Comparison of ENCODE assay signal across 33 mouse cellular contexts in the genomic region with DNA sequence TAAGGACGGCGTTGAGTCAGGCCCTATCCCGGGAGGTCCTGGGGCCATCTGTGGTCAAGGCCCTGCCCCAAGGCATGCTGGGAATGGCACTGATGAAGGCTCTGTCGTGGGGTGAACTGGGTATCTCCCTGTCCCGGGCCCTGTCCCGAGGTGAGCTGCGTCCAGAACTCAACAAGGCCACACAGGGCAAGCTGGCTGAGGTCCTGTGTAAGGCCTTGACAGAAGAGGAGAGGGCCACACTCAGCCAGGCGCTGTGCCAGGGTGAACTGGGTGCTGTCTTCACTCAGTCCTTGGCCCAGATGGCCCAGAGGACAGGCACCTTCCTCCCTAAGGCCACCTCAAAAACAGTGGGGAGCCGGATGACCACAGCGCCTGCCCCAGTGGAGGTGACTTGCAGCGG. TPM values are rescaled to one million over a fixed set of nuclear protein-coding genes. Genes with fewer than 3 reads are reported as not detected.
DNase-seq lines count a peak whose midpoint lies in the region; ATAC-seq and TF ChIP-seq lines count a peak whose summit lies in the region.
"Had no signal": no experiment of that assay in that cellular context is flagged by ENCODE, and none has a peak within 500 bp of the region (broad histone marks: within the 10 kb centered on the region; RNA-seq: fewer than 3 reads in every experiment).

No protein-coding gene starts in this region.

- no peak overlapping the region for H3K27ac ChIP-seq in embryonic facial prominence, embryonic 13.5 days
- no peak overlapping the region for H3K27ac ChIP-seq in embryonic facial prominence, embryonic 10.5 days (replicated peaks)
- H3K27ac ChIP-seq in heart, postnatal 0 days (ENCODE audit: low read depth) = no peak overlapping the region
- no peak overlapping the region for H3K27ac ChIP-seq in heart, embryonic 12.5 days (ENCODE audit: poor library complexity, severe bottlenecking)
- H3K27ac ChIP-seq: forebrain, embryonic 13.5 days; heart, embryonic 15.5 days; hindbrain, embryonic 12.5 days; hindbrain, postnatal 0 days; intestine, embryonic 15.5 days; limb, embryonic 12.5 days; liver, embryonic 15.5 days; neural tube, embryonic 15.5 days had no signal

- H3K9ac ChIP-seq in embryonic facial prominence, embryonic 13.5 days = 0 out of 2 replicates have a peak overlapping the region, but pooled peaks have one; percentile 46
- no peak overlapping the region for H3K9ac ChIP-seq in heart, postnatal 0 days (replicated peaks; ENCODE audit: low read depth, low read length)
- no peak overlapping the region for H3K9ac ChIP-seq in heart, embryonic 12.5 days
- H3K9ac ChIP-seq: forebrain, embryonic 13.5 days; heart, embryonic 15.5 days; hindbrain, embryonic 12.5 days; intestine, embryonic 15.5 days; limb, embryonic 12.5 days; liver, embryonic 15.5 days; lung, embryonic 14.5 days; neural tube, embryonic 15.5 days had no signal

- TF ChIP-seq EP300 in heart, postnatal 0 days (IDR thresholded peaks at IDR 0.05; ENCODE audit: low read depth) = no peak

- ATAC-seq in embryonic facial prominence, embryonic 13.5 days (ENCODE audit: insufficient number of reproducible peaks, insufficient read depth, low FRiP score, low TSS enrichment, low read depth) = no peak
- ATAC-seq in heart, postnatal 0 days (ENCODE audit: insufficient read depth, low read depth) = peak; percentile 15; the same call in 1 of the 2 replicates
- no peak for ATAC-seq in heart, embryonic 12.5 days (ENCODE audit: insufficient number of reproducible peaks, low FRiP score)
- ATAC-seq: CD4-positive, CD25-positive, alpha-beta regulatory T cell, adult 4 months; forebrain, embryonic 13.5 days; hindbrain, postnatal 0 days; intestine, embryonic 15.5 days had no signal

- WGBS in embryonic facial prominence, embryonic 13.5 days = 84% methylated on average over 11 of the region's 11 CpGs
- WGBS in embryonic facial prominence, embryonic 10.5 days = 86% methylated on average over 11 of the region's 11 CpGs
- WGBS in heart, postnatal 0 days = 80% methylated on average over 11 of the region's 11 CpGs
- WGBS in heart, embryonic 12.5 days = 79% methylated on average over 11 of the region's 11 CpGs

- H3K4me2 ChIP-seq in embryonic facial prominence, embryonic 13.5 days = no peak overlapping the region
- H3K4me2 ChIP-seq in heart, postnatal 0 days (ENCODE audit: low read depth, low read length) = no peak overlapping the region
- no peak overlapping the region for H3K4me2 ChIP-seq in heart, embryonic 12.5 days
- H3K4me2 ChIP-seq: forebrain, embryonic 13.5 days; heart, embryonic 15.5 days; hindbrain, embryonic 12.5 days; intestine, embryonic 15.5 days; limb, embryonic 12.5 days; liver, embryonic 15.5 days; lung, embryonic 14.5 days; neural tube, embryonic 15.5 days had no signal

- no peak for TF ChIP-seq CTCF in heart, postnatal 0 days (IDR thresholded peaks at IDR 0.05; ENCODE audit: low read depth)

- H3K36me3 ChIP-seq in embryonic facial prominence, embryonic 13.5 days = no peaks in the 10 kb centered on the region
- no peaks in the 10 kb centered on the region for H3K36me3 ChIP-seq in embryonic facial prominence, embryonic 10.5 days (replicated peaks)
- no peaks in the 10 kb centered on the region for H3K36me3 ChIP-seq in heart, postnatal 0 days (replicated peaks; ENCODE audit: control insufficient read depth, insufficient read depth, low read length)
- H3K36me3 ChIP-seq in heart, embryonic 12.5 days = no peaks in the 10 kb centered on the region
- H3K36me3 ChIP-seq: heart, embryonic 15.5 days; intestine, embryonic 15.5 days; limb, embryonic 12.5 days; liver, embryonic 15.5 days; neural tube, embryonic 15.5 days had no signal

- H3K9me3 ChIP-seq in embryonic facial prominence, embryonic 13.5 days = no peaks in the 10 kb centered on the region
- no peaks in the 10 kb centered on the region for H3K9me3 ChIP-seq in embryonic facial prominence, embryonic 10.5 days
- H3K9me3 ChIP-seq in heart, postnatal 0 days (replicated peaks; ENCODE audit: control insufficient read depth, low read length) = no peaks in the 10 kb centered on the region
- no peaks in the 10 kb centered on the region for H3K9me3 ChIP-seq in heart, embryonic 12.5 days (replicated peaks)
- H3K9me3 ChIP-seq: forebrain, embryonic 13.5 days; heart, embryonic 15.5 days; hindbrain, embryonic 12.5 days; intestine, embryonic 15.5 days; liver, embryonic 15.5 days; neural tube, embryonic 15.5 days had no signal

- H3K4me3 ChIP-seq in embryonic facial prominence, embryonic 13.5 days = no peak overlapping the region
- H3K4me3 ChIP-seq in embryonic facial prominence, embryonic 10.5 days = no peak overlapping the region
- no peak overlapping the region for H3K4me3 ChIP-seq in heart, postnatal 0 days (ENCODE audit: low read depth, low read length)
- H3K4me3 ChIP-seq in heart, embryonic 12.5 days = no peak overlapping the region
- H3K4me3 ChIP-seq: erythroblast, embryonic 14.5 days; forebrain, embryonic 13.5 days; heart, embryonic 15.5 days; hindbrain, embryonic 12.5 days; intestine, embryonic 15.5 days; limb, embryonic 12.5 days; liver, embryonic 15.5 days; neural tube, embryonic 15.5 days had no signal

- DNase-seq in embryonic facial prominence, embryonic 10.5 days (ENCODE audit: low spot score) = no peak
- no peak for DNase-seq in heart, postnatal 0 days (ENCODE audit: low spot score)
- DNase-seq in adrenal gland, postnatal 14 days = peak; percentile 83
- no peak for DNase-seq in retina, embryonic 14.5 days (ENCODE audit: low spot score)
- no peak for DNase-seq in left cerebral cortex, adult 8-10 months (ENCODE audit: low spot score in 2 of 2)
- DNase-seq: embryo, embryonic 11 days; kidney, adult 9 months; kidney, postnatal 10 days; lung, embryonic 14.5 days; lung, postnatal 14 days; midbrain, embryonic 14.5 days; right cerebral cortex, postnatal 4 days; thymus, postnatal 4 days had no signal

- no peaks in the 10 kb centered on the region for H3K4me1 ChIP-seq in embryonic facial prominence, embryonic 13.5 days
- peaks cover 6% of the 10 kb centered on the region for H3K4me1 ChIP-seq in embryonic facial prominence, embryonic 10.5 days
- no peaks in the 10 kb centered on the region for H3K4me1 ChIP-seq in heart, postnatal 0 days (ENCODE audit: control insufficient read depth, insufficient read depth)
- H3K4me1 ChIP-seq in heart, embryonic 12.5 days (replicated peaks) = no peaks in the 10 kb centered on the region
- H3K4me1 ChIP-seq: forebrain, embryonic 13.5 days; heart, embryonic 15.5 days; intestine, embryonic 15.5 days; limb, embryonic 12.5 days; liver, embryonic 15.5 days; neural tube, embryonic 15.5 days had no signal

- H3K27me3 ChIP-seq in embryonic facial prominence, embryonic 13.5 days = no peaks in the 10 kb centered on the region
- H3K27me3 ChIP-seq in embryonic facial prominence, embryonic 10.5 days (replicated peaks; ENCODE audit: low read depth, poor library complexity, severe bottlenecking) = no peaks in the 10 kb centered on the region
- H3K27me3 ChIP-seq in heart, postnatal 0 days (ENCODE audit: control insufficient read depth, insufficient read depth, low read length) = no peaks in the 10 kb centered on the region
- H3K27me3 ChIP-seq in heart, embryonic 12.5 days (replicated peaks) = peaks cover 5% of the 10 kb centered on the region
- H3K27me3 ChIP-seq: forebrain, embryonic 13.5 days; heart, embryonic 15.5 days; intestine, embryonic 15.5 days; limb, embryonic 12.5 days; neural tube, embryonic 15.5 days had no signal

RNA-seq across cellular contexts. Expression of a gene that starts 7.3 kb away (rescaled TPM):
- polyA plus RNA-seq in embryonic facial prominence, embryonic 13.5 days (2015; fragmentation: Nextera tagmentation; extraction: Ambion mirVana) = not detected in 2 replicates
- not detected in 2 replicates for polyA plus RNA-seq in embryonic facial prominence, embryonic 10.5 days (2016; fragmentation: Nextera tagmentation; extraction: Ambion mirVana)
- total RNA-seq in heart, postnatal 0 days (2014; rRNA removed; ENCODE audit: low replicate concordance) = not detected in 2 replicates
- polyA plus RNA-seq in heart, postnatal 0 days (2015; fragmentation: Nextera tagmentation; extraction: Ambion mirVana) = not detected in 2 replicates
- polyA plus RNA-seq in heart, embryonic 12.5 days (2016; fragmentation: Nextera tagmentation; extraction: Ambion mirVana) = not detected in 2 replicates
- 0.70 TPM in 1 of 2 replicates, not detected in the other for total RNA-seq in adrenal gland, postnatal 14 days (2021)
- total RNA-seq in left cerebral cortex, adult 8-10 months (2022) = not detected
- total RNA-seq: gastrocnemius, postnatal 4 days; heart, adult 8-10 months; heart, postnatal 36 days; hindbrain, postnatal 0 days; layer of hippocampus, postnatal 10 days; left cerebral cortex, adult 18-20 months; left cerebral cortex, postnatal 25 days had no signal
- polyA plus RNA-seq: CD4-positive, CD25-positive, alpha-beta regulatory T cell, adult 4 months; embryonic facial prominence, embryonic 14.5 days; erythroblast, embryonic 14.5 days; forebrain, embryonic 13.5 days; heart, embryonic 15.5 days; hindbrain, embryonic 12.5 days; hindbrain, postnatal 0 days; limb, embryonic 12.5 days; lung, embryonic 14.5 days; midbrain, embryonic 14.5 days; neural tube, embryonic 15.5 days had no signal

RNA-seq across cellular contexts. Expression of a gene that starts 7.8 kb away (rescaled TPM):
- 0.07 TPM in 1 of 2 replicates, not detected in the other for polyA plus RNA-seq in embryonic facial prominence, embryonic 13.5 days (2015; fragmentation: Nextera tagmentation; extraction: Ambion mirVana)
- polyA plus RNA-seq in embryonic facial prominence, embryonic 10.5 days (2016; fragmentation: Nextera tagmentation; extraction: Ambion mirVana) = 0.05 TPM in 1 of 2 replicates, not detected in the other
- total RNA-seq in heart, postnatal 0 days (2014; rRNA removed; ENCODE audit: low replicate concordance) = not detected in 2 replicates
- not detected in 2 replicates for polyA plus RNA-seq in heart, postnatal 0 days (2015; fragmentation: Nextera tagmentation; extraction: Ambion mirVana)
- polyA plus RNA-seq in heart, embryonic 12.5 days (2016; fragmentation: Nextera tagmentation; extraction: Ambion mirVana) = 0.04 and 0.06 TPM in 2 replicates
- total RNA-seq in adrenal gland, postnatal 14 days (2021) = 0.11 and 0.19 TPM in 2 replicates
- total RNA-seq in left cerebral cortex, adult 8-10 months (2022) = under 1 TPM in 1 of 4 experiments, not detected in 3; 0.07 TPM
- total RNA-seq: gastrocnemius, postnatal 4 days; liver, adult 2 months had no signal
- polyA plus RNA-seq: embryonic facial prominence, embryonic 14.5 days; erythroblast, embryonic 14.5 days; hindbrain, embryonic 12.5 days; intestine, embryonic 15.5 days; limb, embryonic 12.5 days; liver, adult 2 months had no signal

RNA-seq across cellular contexts. Expression of a gene that starts 12.3 kb away (rescaled TPM):
- 54.7 and 68.5 TPM in 2 replicates for polyA plus RNA-seq in embryonic facial prominence, embryonic 13.5 days (2015; fragmentation: Nextera tagmentation; extraction: Ambion mirVana)
- 58.7 and 61.7 TPM in 2 replicates for polyA plus RNA-seq in embryonic facial prominence, embryonic 10.5 days (2016; fragmentation: Nextera tagmentation; extraction: Ambion mirVana)
- total RNA-seq in heart, postnatal 0 days (2014; rRNA removed; ENCODE audit: low replicate concordance) = 322 and 503 TPM in 2 replicates
- 45.9 and 49.5 TPM in 2 replicates for polyA plus RNA-seq in heart, postnatal 0 days (2015; fragmentation: Nextera tagmentation; extraction: Ambion mirVana)
- 183 and 206 TPM in 2 replicates for polyA plus RNA-seq in heart, embryonic 12.5 days (2016; fragmentation: Nextera tagmentation; extraction: Ambion mirVana)
- 165 and 174 TPM in 2 replicates for total RNA-seq in adrenal gland, postnatal 14 days (2021)
- total RNA-seq in left cerebral cortex, adult 8-10 months (2022) = 100 to 1,000 TPM; 206 to 222 (median 214) TPM

RNA-seq across cellular contexts. Expression of a gene that starts 12.5 kb away (rescaled TPM):
- 0.13 and 0.14 TPM in 2 replicates for polyA plus RNA-seq in embryonic facial prominence, embryonic 13.5 days (2015; fragmentation: Nextera tagmentation; extraction: Ambion mirVana)
- polyA plus RNA-seq in embryonic facial prominence, embryonic 10.5 days (2016; fragmentation: Nextera tagmentation; extraction: Ambion mirVana) = 0.20 and 0.69 TPM in 2 replicates
- 0.42 and 1.2 TPM in 2 replicates for total RNA-seq in heart, postnatal 0 days (2014; rRNA removed; ENCODE audit: low replicate concordance)
- 0.44 and 0.56 TPM in 2 replicates for polyA plus RNA-seq in heart, postnatal 0 days (2015; fragmentation: Nextera tagmentation; extraction: Ambion mirVana)
- polyA plus RNA-seq in heart, embryonic 12.5 days (2016; fragmentation: Nextera tagmentation; extraction: Ambion mirVana) = 0.05 and 0.09 TPM in 2 replicates
- 1.9 TPM in 2 replicates for total RNA-seq in adrenal gland, postnatal 14 days (2021)
- total RNA-seq in left cerebral cortex, adult 8-10 months (2022) = 1 to 10 TPM; 1.7 to 2.8 (median 2.2) TPM
- polyA plus RNA-seq: erythroblast, embryonic 14.5 days had no signal

RNA-seq across cellular contexts. Expression of a gene that starts 38.0 kb away (rescaled TPM):
- 248 and 270 TPM in 2 replicates for polyA plus RNA-seq in embryonic facial prominence, embryonic 13.5 days (2015; fragmentation: Nextera tagmentation; extraction: Ambion mirVana)
- 347 and 351 TPM in 2 replicates for polyA plus RNA-seq in embryonic facial prominence, embryonic 10.5 days (2016; fragmentation: Nextera tagmentation; extraction: Ambion mirVana)
- 438 and 495 TPM in 2 replicates for total RNA-seq in heart, postnatal 0 days (2014; rRNA removed; ENCODE audit: low replicate concordance)
- 202 and 205 TPM in 2 replicates for polyA plus RNA-seq in heart, postnatal 0 days (2015; fragmentation: Nextera tagmentation; extraction: Ambion mirVana)
- 289 and 301 TPM in 2 replicates for polyA plus RNA-seq in heart, embryonic 12.5 days (2016; fragmentation: Nextera tagmentation; extraction: Ambion mirVana)
- total RNA-seq in adrenal gland, postnatal 14 days (2021) = 76.0 and 78.6 TPM in 2 replicates
- total RNA-seq in left cerebral cortex, adult 8-10 months (2022) = 10 to 100 TPM; 61.5 to 65.0 (median 63.0) TPM
